In the genomic region with DNA sequence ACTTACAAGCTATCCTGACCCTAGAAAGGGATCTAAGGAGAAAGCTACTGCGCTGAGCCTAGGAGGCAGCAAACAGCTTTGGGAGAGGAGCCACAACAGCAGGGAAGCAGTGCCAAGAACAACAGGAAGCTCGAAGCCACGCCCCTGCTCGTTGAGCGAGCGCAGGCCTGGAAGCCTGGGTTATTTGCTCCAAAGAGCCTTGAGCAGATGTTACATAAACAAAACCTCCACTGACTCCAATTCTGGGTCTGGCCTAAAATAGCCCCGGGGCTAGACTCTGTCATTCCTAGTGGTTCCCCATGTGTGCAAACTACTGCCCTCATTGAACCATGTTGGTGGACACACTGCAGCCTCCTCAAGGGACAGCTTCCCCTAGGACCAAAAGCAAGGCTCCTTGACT, we compare ENCODE assay signal across 9 mouse cellular contexts.
DNase-seq lines count a peak whose midpoint lies in the region; ATAC-seq lines count a peak whose summit lies in the region.
"Had no signal": no experiment of that assay in that cellular context is flagged by ENCODE, and none has a peak within 500 bp of the region (broad histone marks: within the 10 kb centered on the region; RNA-seq: fewer than 3 reads in every experiment).

No protein-coding gene starts in this region.

- H3K27me3 ChIP-seq in embryonic facial prominence, embryonic 13.5 days = no peaks in the 10 kb centered on the region; the same call in 1 of the 2 replicates

- intact Hi-C loops in left cerebral cortex, postnatal 25 days (cut with DNase I) = loop anchor here (5.0 to 10.0 kb wide), 2 partner anchors 148 to 150 kb away; no protein-coding TSS in a partner anchor

- peaks cover 30% of the 10 kb centered on the region for H3K4me1 ChIP-seq in embryonic facial prominence, embryonic 13.5 days

- ATAC-seq in embryonic facial prominence, embryonic 13.5 days (ENCODE audit: insufficient number of reproducible peaks, insufficient read depth, low FRiP score, low TSS enrichment, low read depth) = peak; percentile 34; the same call in 1 of the 2 replicates

- 0 out of 2 replicates have a peak overlapping the region, but pooled peaks have one; percentile 1 for H3K4me3 ChIP-seq in embryonic facial prominence, embryonic 13.5 days

- H3K27ac ChIP-seq in embryonic facial prominence, embryonic 13.5 days = peak overlapping the region; percentile 90
- H3K27ac ChIP-seq: macrophage had no signal

- H3K9me3 ChIP-seq in embryonic facial prominence, embryonic 13.5 days = no peaks in the 10 kb centered on the region

- H3K9ac ChIP-seq in embryonic facial prominence, embryonic 13.5 days = no peak overlapping the region

- peak; percentile 83 for DNase-seq in adrenal gland, postnatal 25 days
- DNase-seq in heart, adult 11 months = peak; percentile 100
- DNase-seq in kidney, adult 11 months = peak; percentile 96
- peak; percentile 59 to 64 for DNase-seq in left cerebral cortex, postnatal 25 days (ENCODE audit: low spot score in 2 of 2)
- peak; percentile 75 for DNase-seq in mesoderm, embryonic 11.5 days (ENCODE audit: low read depth, low spot score)
- DNase-seq in skeletal muscle tissue, adult 2 months (ENCODE audit: low read depth, low spot score) = peak; percentile 93
- no peak for DNase-seq in B cell, adult 2 months

- H3K4me2 ChIP-seq in embryonic facial prominence, embryonic 13.5 days = peak overlapping the region; percentile 44

- H3K36me3 ChIP-seq in embryonic facial prominence, embryonic 13.5 days = no peaks in the 10 kb centered on the region

- under 1% methylated on average over 7 of the region's 7 CpGs for WGBS in embryonic facial prominence, embryonic 13.5 days

Comparison
In these comparisons a context has a peak if more than half of its experiments do, and no peak if none do; other contexts are left out.
1. DNase-seq: peak in adrenal gland, postnatal 25 days (single experiment), heart, adult 11 months (single experiment), kidney, adult 11 months (single experiment), left cerebral cortex, postnatal 25 days (2 of 2), mesoderm, embryonic 11.5 days (single experiment) and skeletal muscle tissue, adult 2 months (single experiment); none in B cell, adult 2 months (0 of 2).